Mouse (Mus musculus): Measurements from ENCODE around the gene Ndufaf2.
A peak's percentile ranks its signal among the peaks of the same experiment; 100 is the strongest.

The Ndufaf2 gene

DNA sequence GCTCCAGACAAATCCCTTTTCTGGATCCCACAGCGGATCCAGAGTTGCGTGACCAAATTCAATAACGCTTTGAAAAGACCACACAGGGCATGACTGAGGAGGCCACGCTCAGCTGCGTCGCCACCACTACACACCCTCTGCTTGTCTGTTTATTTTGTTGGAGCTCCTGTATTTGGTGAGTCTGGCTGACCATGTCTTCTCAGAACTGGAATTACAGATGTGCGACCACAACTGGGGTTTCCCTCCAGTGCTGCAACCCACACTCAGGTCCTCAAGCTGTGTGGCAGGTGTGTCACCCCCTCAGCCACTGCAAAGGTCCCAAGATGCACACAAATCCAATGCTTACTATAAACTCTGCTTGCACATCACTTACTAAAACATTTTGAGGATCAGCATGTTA, 66.1 kb downstream of the Ndufaf2 start:
- no peak for DNase-seq (ENCODE audit: extremely low spot score, low read depth, low spot score)

DNA sequence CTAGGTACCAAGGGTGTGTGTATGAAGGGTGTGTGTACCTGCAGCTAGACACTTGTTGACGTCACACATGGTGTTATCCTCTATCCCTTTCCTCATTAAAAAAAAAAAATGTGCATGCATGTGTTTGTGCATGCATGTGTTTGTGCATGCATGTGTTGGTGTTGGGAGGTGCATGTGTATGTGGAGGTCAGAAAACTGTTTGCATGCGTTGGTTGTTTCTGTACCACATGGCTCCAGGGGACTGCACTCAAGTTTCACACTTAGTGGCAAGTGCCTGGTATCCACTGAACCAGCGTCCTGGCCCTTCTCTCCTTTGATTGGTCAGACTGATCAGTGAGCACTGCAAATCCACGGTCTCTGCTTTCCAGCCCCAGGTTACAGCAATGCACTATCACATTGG, 71.7 kb downstream of the Ndufaf2 start:
- no peak for DNase-seq (ENCODE audit: extremely low spot score, low read depth, low spot score)

DNA sequence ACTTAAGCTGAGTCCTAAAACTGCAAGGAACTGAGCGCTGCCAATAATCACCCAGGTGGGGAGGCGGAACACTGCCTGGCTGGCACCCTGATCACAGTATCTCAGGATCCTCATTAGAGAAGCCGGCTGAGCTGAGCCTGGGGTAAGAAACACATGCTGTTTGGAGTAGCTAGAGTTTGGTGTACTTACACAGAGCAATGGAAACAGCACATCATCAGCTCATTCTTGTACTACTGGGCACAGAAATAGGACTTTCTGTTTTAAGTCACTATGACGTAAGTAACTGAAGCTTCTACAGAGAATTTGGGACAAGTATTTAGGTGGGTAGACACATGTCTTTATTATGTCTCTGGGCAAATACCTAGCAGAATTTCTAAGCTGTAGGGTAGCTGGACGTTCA, 72.4 kb downstream of the Ndufaf2 start:
- no peak for DNase-seq (ENCODE audit: extremely low spot score, low read depth, low spot score)

DNA sequence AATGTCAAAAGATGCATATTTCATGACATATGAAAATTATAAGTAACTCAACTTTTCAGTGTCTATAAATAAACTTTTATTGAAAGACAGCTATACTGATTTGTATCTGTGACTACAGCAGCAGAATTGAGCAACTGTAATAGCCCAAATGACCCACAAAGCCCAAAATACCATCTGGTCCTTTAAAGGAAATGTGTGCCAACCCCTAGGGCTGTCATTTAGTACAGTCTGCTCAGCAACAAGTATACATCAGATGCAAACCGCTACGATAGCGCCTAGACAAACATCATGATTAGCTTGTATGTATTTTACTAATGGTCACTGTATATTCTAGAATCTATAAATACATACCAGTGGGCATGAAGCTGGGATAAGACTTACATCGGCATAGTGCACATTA, 74.3 kb downstream of the Ndufaf2 start:
- DNase-seq (ENCODE audit: extremely low spot score, low read depth, low spot score) = no peak

DNA sequence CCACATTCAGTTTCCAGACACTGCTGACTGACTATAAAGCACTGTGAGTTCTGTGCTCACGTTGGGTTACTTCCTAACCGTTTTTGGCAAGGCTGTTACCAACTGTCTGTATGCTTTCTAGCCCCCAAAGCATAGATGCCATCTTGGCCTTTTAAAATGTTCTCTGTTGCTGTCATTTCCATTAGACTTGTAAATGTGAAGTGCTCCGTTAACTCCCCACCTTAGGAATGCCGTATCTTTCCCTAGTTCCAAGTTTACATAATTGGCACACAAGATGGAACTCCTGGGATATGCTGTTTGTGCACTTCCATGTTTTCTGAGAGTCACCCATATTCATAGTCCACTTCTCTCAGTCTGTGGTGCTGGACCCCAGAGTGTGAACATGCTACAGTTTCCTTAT, 80.5 kb downstream of the Ndufaf2 start:
- no peak for DNase-seq (ENCODE audit: extremely low spot score, low read depth, low spot score)

DNA sequence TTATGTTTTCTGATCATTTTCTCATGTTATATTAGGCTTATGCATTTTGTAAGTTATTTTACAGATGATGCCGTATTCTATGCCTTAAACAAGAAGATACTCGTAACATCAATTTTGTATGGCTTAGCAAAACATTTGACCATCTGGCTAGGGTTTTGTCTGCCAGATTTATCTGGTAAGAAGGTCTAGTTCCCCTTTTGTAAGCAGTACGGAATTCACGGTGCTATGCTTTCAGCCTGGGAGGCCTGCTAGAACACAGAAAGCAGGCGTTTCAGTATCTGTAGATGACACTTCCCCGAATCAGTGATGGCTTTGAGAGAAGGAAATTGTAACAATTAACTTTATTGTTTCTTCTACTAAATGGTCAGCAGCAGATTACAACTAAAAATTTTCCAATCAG, 80.9 kb downstream of the Ndufaf2 start:
- DNase-seq (ENCODE audit: extremely low spot score, low read depth, low spot score) = no peak

DNA sequence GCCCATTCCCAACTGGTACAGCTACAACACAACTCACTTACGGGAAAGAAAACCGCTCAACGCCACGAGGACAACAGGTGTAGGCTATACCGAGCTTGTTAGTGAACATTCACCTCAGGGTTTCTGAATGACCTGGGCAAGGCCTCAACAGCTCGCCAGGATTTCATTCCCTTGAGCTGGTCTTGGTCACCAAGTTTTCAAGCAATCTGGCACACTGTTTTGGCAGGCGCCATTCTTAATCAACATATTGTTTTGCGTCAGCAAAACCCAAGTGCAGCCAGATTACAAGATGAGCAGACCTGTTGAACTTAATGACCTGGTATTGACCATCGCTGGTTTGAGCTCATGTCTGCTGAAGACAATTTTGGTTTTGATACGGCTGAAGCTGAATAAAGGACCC, 88.3 kb downstream of the Ndufaf2 start:
- DNase-seq (ENCODE audit: extremely low spot score, low read depth, low spot score) = no peak

DNA sequence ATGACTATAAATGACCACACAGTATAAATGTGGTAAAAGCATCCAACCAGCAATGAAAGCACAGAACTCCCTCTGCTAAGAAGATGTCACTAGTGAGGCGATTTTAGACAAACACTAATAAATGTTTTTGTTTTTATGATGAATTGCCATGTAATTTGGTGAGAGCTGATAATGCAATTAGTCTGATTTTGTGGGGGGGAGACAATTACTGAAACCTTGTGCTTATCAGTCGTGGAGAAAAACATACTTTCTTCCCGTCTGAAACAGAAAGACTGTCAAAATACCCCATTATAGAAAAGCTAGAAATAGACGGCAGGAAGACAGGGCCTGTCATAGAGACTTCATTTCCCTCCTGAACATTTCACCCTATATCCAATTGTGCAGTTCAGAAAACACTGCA, 89.3 kb downstream of the Ndufaf2 start:
- DNase-seq (ENCODE audit: extremely low spot score, low read depth, low spot score) = no peak

DNA sequence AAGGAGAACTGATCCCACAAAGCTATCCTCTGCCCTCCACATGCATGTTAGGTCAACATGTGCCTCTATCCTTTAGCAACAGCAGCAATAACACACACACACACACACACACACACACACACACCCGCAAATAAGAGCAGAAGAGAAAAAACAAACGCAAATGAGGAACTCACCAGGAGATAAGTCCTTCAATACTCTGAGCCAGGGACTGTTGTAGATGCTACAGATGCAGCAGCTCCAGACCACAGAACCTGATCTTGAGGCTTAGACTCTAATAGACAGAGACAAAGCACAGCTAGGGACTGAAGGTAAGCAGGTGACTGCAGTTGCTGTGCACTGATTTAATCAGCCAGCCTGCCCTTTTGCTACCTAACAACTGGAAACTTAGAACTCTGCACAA, 92.4 kb downstream of the Ndufaf2 start:
- no peak for DNase-seq (ENCODE audit: extremely low spot score, low read depth, low spot score)

DNA sequence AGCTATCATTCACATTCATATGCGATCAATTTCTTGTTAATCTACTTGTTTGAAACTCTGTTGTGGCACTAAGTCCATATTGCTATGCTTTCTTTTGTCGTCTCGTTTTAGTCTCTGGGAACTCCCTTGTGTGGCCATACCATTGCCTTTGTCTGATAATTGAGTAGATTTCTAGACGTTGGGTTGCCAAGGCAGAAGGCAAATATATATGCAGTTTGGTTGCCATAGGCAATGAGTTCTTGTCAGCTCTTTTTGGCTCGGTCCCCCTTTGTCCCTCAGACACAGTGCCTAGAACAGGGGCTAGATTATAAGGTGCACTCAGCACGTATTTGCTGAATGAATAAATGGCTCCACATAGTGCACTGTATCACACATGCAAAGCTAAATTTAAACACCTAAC, 94.1 kb downstream of the Ndufaf2 start:
- DNase-seq (ENCODE audit: extremely low spot score, low read depth, low spot score) = no peak

DNA sequence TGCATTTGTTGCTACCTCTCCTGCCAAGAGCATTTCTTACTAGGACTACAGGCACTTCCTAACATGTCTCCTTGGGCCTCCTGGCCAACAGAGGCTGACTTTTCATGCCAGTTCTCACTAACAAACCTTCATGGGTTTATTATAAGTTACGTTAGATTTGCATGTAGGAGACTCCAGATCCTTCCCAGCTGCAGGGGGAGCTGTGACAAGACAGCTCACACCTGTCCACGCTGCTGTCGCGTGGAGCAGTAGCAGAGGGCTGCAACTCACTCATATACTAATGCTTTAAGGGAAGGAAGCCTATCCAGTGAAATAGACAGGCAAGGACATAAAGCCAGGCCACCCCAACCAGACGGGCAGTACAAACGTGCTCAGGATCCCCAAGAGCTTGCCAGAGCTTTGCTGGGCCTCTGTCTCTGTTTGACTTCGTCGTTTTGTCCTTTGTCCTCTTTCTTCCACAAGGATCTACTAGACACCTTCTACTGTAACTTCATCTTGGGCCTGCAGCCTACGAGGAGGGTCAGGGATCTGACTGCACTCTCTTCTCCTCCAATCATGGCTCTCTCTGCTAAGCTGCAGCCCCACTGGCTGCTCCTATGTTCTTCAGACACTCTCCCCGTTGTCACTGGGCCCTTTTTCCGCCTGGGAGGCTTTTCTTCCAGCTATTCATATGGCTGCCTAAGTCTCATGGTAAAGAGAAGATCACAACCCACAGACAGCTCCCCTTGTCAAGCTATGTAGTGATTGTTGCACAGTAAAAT, 94.9 kb downstream of the Ndufaf2 start:
- DNase-seq (ENCODE audit: extremely low spot score, low read depth, low spot score) = no peak

DNA sequence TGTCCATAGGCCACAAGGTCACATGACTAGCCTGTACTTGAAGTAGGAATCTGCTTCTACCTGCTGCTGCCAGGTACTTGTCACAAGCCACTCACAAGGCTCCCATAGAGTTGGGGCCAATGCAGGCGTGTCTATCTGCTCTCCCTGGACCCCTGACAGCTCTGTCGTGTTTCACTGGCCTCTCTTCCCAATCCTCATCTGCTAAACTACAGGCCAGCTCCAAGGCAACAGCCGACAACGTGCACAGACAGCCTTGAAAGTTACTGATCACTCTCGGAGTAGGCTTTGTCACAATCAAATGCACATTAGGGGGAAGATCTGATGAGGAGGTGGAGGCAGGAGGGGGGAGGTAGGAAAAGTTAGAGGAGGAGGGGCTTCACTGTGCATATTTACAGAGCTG, 95.5 kb downstream of the Ndufaf2 start:
- no peak for DNase-seq (ENCODE audit: extremely low spot score, low read depth, low spot score)

DNA sequence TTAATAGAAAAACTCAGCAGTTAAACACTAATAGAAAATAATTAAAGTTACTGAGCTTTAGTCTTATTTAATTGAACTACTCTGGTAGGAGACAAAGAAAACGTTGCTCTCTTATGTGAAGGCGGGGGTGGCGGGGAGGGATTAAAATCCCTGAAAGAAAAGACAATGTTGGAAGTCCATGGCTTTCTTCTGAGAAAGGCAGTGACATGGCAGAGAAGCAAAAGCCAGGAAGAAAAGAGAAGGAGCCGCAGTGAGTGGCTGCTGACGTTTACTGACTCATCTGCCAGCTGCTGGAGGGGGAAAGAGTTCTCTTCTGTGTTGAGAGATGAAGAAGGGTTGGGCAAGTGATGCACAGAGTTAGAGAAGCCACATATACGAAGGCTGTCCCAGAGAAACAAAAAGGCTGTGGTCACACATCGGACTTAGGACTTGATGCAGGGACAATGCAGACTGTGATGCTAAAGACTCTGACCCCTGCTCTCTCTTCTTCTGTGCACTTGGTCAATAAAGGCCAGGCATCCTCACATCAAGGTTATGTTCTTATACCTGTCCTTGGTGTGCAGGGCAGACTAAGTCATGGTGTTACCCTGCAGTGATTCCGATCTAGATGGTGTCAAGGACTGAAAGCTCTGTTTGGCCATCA, 97.4 kb downstream of the Ndufaf2 start:
- no peak for DNase-seq (ENCODE audit: extremely low spot score, low read depth, low spot score)

DNA sequence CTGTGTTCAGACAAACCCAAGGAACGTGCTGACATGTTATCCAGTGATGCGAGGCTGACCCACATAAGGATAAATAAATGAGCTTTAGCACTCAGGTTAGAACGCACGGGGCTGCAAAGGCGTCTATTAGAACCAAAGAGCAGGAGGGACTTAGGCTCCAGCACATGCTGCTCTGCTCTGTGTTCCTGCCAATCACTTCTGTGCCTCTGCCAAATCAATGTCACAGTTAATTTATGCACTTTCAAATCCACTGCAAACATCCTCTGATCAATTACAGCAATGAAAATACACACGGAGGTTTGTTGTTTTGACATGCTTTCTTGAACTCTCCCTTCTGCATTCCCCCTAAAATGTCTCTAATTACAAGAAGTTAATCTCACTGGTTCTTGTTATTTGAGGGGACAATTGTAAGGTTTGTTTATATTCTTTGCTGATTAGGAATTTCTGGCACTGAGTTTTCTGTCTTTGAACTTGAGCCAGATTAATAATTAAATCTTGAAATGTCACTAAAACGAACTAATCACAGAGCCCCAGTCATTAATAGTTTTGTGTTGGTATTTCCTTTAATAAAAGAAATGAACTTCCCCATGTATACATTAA, 98.0 kb downstream of the Ndufaf2 start:
- no peak for DNase-seq (ENCODE audit: extremely low spot score, low read depth, low spot score)

DNA sequence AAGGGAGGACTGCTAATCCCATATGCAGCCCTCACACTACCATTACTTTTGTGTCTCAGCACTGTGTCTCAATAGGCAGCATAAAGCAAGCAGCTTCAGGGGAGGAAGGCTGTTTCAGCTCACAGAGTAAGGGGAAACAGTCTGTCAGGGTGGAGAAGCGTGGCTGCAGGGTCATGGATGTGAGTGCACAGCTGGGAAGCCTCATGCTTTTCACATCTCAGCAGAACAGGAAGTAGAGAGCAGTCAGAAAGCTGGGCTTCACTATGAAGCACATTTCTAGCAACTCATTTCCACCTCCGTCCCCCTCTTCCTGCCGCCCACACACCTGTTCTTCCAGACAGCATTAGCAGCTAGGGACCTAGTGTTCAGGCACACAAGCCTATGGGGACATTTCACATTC, 101.5 kb downstream of the Ndufaf2 start:
- no peak for DNase-seq (ENCODE audit: extremely low spot score, low read depth, low spot score)

DNA sequence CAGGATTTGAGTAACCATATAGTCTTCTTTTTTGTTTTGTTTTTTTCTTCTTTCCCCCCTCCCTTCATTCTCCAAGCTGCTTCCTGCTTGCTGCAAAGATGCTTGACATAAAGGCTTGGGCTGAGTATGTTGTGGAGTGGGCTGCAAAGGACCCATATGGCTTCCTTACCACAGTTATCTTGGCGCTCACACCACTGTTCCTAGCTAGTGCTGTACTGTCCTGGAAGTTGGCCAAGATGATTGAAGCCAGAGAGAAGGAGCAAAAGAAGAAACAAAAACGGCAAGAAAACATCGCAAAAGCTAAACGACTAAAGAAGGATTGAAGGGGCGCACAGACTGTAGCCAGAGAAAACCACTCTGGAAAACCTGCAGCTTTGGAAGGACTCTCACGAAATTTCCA, 111.1 kb downstream of the Ndufaf2 start:
- DNase-seq (ENCODE audit: extremely low spot score, low read depth, low spot score) = no peak

DNA sequence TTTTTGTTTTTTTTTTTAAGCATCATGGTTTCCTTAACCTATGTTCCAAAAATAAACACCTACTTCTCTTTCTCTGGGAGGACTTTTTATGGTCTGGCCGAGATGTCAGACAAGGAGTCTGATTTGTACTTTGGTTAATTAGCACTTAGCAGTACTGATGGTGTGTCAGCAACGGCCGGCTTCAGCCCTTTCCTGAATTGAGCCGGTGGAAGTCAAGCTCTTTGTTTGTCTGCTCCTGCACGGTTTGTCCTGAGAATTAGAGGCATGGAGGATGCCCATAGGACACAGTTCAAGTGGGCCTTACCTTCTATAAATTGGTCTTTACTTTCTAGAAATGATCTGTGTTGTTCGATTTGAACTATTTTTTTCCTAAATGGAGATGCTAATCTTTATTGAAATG, 111.5 kb downstream of the Ndufaf2 start:
- DNase-seq (ENCODE audit: extremely low spot score, low read depth, low spot score) = no peak

DNA sequence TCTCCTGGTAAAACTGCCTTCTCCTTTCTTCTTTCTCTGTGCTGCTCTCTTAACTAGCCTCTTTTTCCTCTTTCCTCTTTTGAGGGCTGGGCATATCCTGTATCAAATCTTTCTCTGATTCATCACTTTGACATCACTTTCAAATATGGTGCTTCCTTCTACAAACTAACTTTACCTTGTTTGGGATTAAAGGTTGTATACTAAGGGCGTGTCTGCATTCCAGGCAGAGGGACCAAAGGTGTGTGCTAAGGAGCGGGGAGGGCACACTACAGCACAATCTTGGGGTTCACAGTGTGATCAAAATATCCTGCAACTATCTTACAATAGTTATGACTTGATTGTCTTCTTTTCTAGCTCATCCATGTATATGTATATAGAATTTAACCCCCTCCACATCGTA, 112.4 kb downstream of the Ndufaf2 start:
- DNase-seq (ENCODE audit: extremely low spot score, low read depth, low spot score) = no peak

DNA sequence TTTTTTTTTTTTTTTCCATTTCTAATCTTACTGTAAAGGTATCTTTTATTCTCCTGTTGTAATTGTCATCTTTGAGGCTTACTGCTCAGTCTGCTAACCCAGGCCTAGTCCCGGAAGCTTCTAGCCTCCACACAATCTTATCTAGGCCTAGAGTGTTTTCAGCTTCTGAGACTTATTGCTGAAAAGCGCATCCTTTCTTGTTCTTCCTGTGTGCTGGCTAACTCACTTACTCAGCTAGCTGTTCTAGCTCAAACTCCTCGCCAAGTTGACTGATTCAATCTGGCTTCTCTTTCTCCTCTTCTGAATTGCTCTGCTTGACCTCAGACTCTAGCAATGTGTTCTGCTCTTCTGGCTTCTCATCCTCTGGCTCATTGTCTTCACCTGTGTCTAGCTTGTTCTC, 112.8 kb downstream of the Ndufaf2 start:
- DNase-seq (ENCODE audit: extremely low spot score, low read depth, low spot score) = no peak

DNA sequence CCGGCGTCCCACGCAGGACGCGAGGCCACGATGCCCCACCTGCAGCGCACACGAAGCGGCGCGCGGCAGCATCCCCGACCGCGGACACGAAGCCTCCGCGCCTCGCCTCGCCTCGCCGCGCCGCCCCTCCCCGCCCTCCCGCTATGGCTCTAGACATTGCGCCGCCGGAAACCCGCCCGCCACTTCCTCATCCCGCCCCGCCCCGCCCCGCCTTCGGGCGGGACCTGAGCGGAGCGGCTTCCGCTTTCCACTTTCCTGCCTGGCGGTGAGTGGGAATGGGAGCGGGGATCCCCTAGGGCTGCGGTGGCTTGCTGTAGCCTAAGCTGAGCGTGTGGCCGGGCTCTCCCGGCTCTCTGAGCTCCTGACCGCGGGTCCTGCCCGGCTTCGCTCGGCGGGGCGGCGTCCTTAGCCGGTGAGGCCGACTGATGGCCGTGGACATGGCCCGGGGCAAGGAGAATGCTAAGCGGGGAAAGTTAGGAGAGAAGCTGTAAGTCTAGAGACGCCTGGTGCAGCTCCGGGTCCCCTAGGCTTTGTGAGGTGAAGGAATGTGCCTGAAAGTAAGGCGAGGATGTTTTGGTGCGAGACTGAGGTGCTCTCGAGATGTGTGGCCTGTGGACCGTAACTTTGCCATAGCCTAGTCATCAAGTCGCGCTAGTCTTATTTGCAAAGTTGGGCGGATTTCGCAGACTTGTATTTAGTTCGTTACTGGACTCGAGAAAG, 114.0 kb downstream of the Ndufaf2 start, which contains the start of gene Smim15:
Gene Smim15, plus strand, starts transcription at position 225 of the 720 bp plus-strand sequence.
- DNase-seq (ENCODE audit: extremely low spot score, low read depth, low spot score) = no peak

DNA sequence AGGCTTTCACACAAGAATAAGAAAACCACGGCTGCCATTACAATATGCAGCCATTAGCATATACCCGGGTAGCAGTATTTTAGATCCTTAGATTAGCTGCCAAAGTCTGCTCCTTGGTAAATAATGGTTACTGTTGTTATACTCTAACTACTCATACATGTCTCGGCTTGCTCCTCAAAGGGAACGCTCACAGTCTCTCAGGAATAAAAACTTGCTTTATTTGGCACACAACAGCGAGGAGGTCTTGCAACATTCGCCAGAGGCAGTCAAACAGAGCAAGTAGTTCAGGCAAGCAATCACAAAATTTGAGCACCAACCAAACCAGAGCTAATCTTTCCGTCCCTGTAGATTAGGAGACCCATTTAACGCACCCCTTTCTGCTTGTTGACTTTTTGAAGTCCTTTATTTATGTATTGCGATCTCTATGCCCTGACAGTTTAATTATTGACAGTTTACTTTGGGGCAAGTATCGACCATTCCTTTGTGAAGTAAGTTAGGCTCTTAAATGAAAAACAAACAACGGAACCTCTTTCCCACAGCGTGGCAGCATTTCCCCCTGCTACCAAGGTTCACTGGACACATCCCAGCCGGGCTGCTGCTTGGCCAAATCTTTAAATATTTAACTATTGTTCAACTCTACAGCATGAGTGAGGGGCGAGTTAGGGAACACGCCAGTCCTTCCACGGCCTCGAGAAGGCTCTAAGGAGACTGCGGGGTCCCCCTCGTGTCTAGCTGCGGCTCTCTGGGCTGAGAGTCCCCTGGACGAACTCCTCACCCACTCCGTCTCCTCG, 114.8 kb downstream of the Ndufaf2 start:
- DNase-seq (ENCODE audit: extremely low spot score, low read depth, low spot score) = peak; percentile 22
